8 mouse cellular contexts compared by ENCODE assay signal in genomic region chr5:121835949-121836691, GRCm38 (mm10). TPM values are rescaled to one million over a fixed set of nuclear protein-coding genes. Genes with fewer than 3 reads are reported as not detected.
DNase-seq lines count a peak whose midpoint lies in the region; ATAC-seq and TF ChIP-seq lines count a peak whose summit lies in the region.

No protein-coding gene starts in this region.

- H3K9me3 ChIP-seq in heart, embryonic 14.5 days (ENCODE audit: control insufficient read depth, low read length) = no peaks in the 10 kb centered on the region
- H3K9me3 ChIP-seq in limb, embryonic 12.5 days = no peaks in the 10 kb centered on the region
- no peaks in the 10 kb centered on the region for H3K9me3 ChIP-seq in midbrain, embryonic 13.5 days

- peak overlapping the region; percentile 80 for H3K4me2 ChIP-seq in heart, embryonic 14.5 days (ENCODE audit: low read length)
- peak overlapping the region; percentile 95 for H3K4me2 ChIP-seq in limb, embryonic 12.5 days
- peak overlapping the region; percentile 86 for H3K4me2 ChIP-seq in midbrain, embryonic 13.5 days (replicated peaks)

- H3K4me1 ChIP-seq in cortical plate, adult 2 months (ENCODE audit: control insufficient read depth, insufficient read depth, low read length) = peaks cover 10% of the 10 kb centered on the region
- H3K4me1 ChIP-seq in heart, embryonic 14.5 days (ENCODE audit: control insufficient read depth in 2 of 2, insufficient read depth in 2 of 2, low read length in 2 of 2) = peaks cover 43 to 44% of the 10 kb centered on the region in 2 experiments
- H3K4me1 ChIP-seq in limb, embryonic 12.5 days (replicated peaks) = peaks cover 57% of the 10 kb centered on the region
- peaks cover 50% of the 10 kb centered on the region for H3K4me1 ChIP-seq in midbrain, embryonic 13.5 days (replicated peaks)

- H3K4me3 ChIP-seq in cortical plate, adult 2 months (ENCODE audit: insufficient read depth, low read length) = peak overlapping the region; percentile 74
- H3K4me3 ChIP-seq in heart, embryonic 14.5 days (ENCODE audit: control insufficient read depth in 1 of 2, insufficient read depth in 1 of 2, low read depth in 1 of 2, low read length in 2 of 2) = peak overlapping the region; percentile 90 to 96
- peak overlapping the region; percentile 75 for H3K4me3 ChIP-seq in limb, embryonic 12.5 days (replicated peaks)
- peak overlapping the region; percentile 70 for H3K4me3 ChIP-seq in midbrain, embryonic 13.5 days (replicated peaks)

- peak overlapping the region; percentile 86 for H3K9ac ChIP-seq in heart, embryonic 14.5 days (ENCODE audit: low read length)
- peak overlapping the region; percentile 73 for H3K9ac ChIP-seq in limb, embryonic 12.5 days (replicated peaks)
- H3K9ac ChIP-seq in midbrain, embryonic 13.5 days (replicated peaks) = peak overlapping the region; percentile 76

- WGBS in heart, embryonic 14.5 days = under 1% methylated on average over 51 of the region's 51 CpGs
- under 1% methylated on average over 51 of the region's 51 CpGs for WGBS in limb, embryonic 12.5 days
- WGBS in midbrain, embryonic 13.5 days = under 1% methylated on average over 47 of the region's 51 CpGs

- no peak for TF ChIP-seq CTCF in cortical plate, adult 2 months (IDR thresholded peaks at IDR 0.05; ENCODE audit: extremely low read depth, insufficient read depth, low read length)

- no peak for TF ChIP-seq POLR2A in cortical plate, adult 2 months (IDR thresholded peaks at IDR 0.05; ENCODE audit: extremely low read depth, insufficient read depth, low read length)

- peak overlapping the region; percentile 96 for H3K27ac ChIP-seq in cortical plate, adult 2 months (ENCODE audit: insufficient read depth, low read length)
- H3K27ac ChIP-seq in heart, embryonic 14.5 days (replicated peaks in 1 of 2; ENCODE audit: control insufficient read depth in 1 of 2, insufficient read depth in 1 of 2, low read depth in 2 of 2, low read length in 2 of 2) = peak overlapping the region; percentile 82 to 87
- H3K27ac ChIP-seq in limb, embryonic 12.5 days = peak overlapping the region; percentile 64
- peak overlapping the region; percentile 53; the same call in 1 of the 2 replicates for H3K27ac ChIP-seq in midbrain, embryonic 13.5 days

- 0 out of 2 replicates have a peak, but pooled peaks cover 4% of the 10 kb centered on the region for H3K36me3 ChIP-seq in heart, embryonic 14.5 days (ENCODE audit: control insufficient read depth, insufficient read depth, low read length)
- no peaks in the 10 kb centered on the region for H3K36me3 ChIP-seq in limb, embryonic 12.5 days
- H3K36me3 ChIP-seq in midbrain, embryonic 13.5 days = no peaks in the 10 kb centered on the region

- peak; percentile 49 for DNase-seq in right cerebral cortex, adult 18-20 months
- no peak for DNase-seq in right cerebral cortex, postnatal 36 days (ENCODE audit: low spot score in 2 of 2)
- peak; percentile 37 for DNase-seq in thymus, postnatal 14 days
- no peak for DNase-seq in ovary, adult 18-20 months (ENCODE audit: low spot score)

- ATAC-seq in heart, embryonic 14.5 days (ENCODE audit: insufficient number of reproducible peaks, insufficient read depth, low FRiP score, low read depth) = no peak
- no peak for ATAC-seq in limb, embryonic 12.5 days (ENCODE audit: insufficient number of reproducible peaks, insufficient read depth, low FRiP score, low TSS enrichment, low read depth)
- peak; percentile 0; the same call in 1 of the 2 replicates for ATAC-seq in midbrain, embryonic 13.5 days

- no peaks in the 10 kb centered on the region for H3K27me3 ChIP-seq in heart, embryonic 14.5 days (ENCODE audit: control insufficient read depth, insufficient read depth, low read length)
- peaks cover 30% of the 10 kb centered on the region for H3K27me3 ChIP-seq in limb, embryonic 12.5 days
- peaks cover 56% of the 10 kb centered on the region for H3K27me3 ChIP-seq in midbrain, embryonic 13.5 days

RNA-seq across cellular contexts. Expression of gene Sh2b3, which starts 1.3 kb away (rescaled TPM):
- polyA plus RNA-seq in cortical plate, adult 2 months (2012; rRNA removed) = 19.4 and 19.6 TPM in 2 replicates
- 16.5 and 18.1 TPM in 2 replicates for polyA plus RNA-seq in heart, embryonic 14.5 days (2014; fragmentation: Nextera tagmentation; extraction: Ambion mirVana)
- polyA plus RNA-seq in limb, embryonic 12.5 days (2016; fragmentation: Nextera tagmentation; extraction: Ambion mirVana) = 12.7 and 13.1 TPM in 2 replicates
- polyA plus RNA-seq in midbrain, embryonic 13.5 days (2015; fragmentation: Nextera tagmentation; extraction: Ambion mirVana) = 5.3 and 6.0 TPM in 2 replicates

RNA-seq across cellular contexts. Expression of gene Pheta1, which starts 12.7 kb away (rescaled TPM):
- 12.9 and 13.2 TPM in 2 replicates for polyA plus RNA-seq in cortical plate, adult 2 months (2012; rRNA removed)
- polyA plus RNA-seq in heart, embryonic 14.5 days (2014; fragmentation: Nextera tagmentation; extraction: Ambion mirVana) = 10.8 and 11.5 TPM in 2 replicates
- 52.8 and 54.6 TPM in 2 replicates for polyA plus RNA-seq in limb, embryonic 12.5 days (2016; fragmentation: Nextera tagmentation; extraction: Ambion mirVana)
- polyA plus RNA-seq in midbrain, embryonic 13.5 days (2015; fragmentation: Nextera tagmentation; extraction: Ambion mirVana) = 52.3 and 56.8 TPM in 2 replicates

Comparison
In these comparisons a context has a peak if more than half of its experiments do, and no peak if none do; other contexts are left out.
1. DNase-seq: peak in right cerebral cortex, adult 18-20 months (single experiment) and thymus, postnatal 14 days (single experiment); none in right cerebral cortex, postnatal 36 days (0 of 2) and ovary, adult 18-20 months (single experiment).
2. Peak in every context shown above with its lines, with median percentiles within 50 percentile points of each other: H3K27ac ChIP-seq, H3K4me3 ChIP-seq, H3K4me2 ChIP-seq and H3K9ac ChIP-seq.